22 mouse cellular contexts compared by ENCODE assay signal in genomic region chr9:116018586-116018985, GRCm38 (mm10).
"Had no signal": no experiment of that assay in that cellular context is flagged by ENCODE, and none has a peak within 500 bp of the region (broad histone marks: within the 10 kb centered on the region; RNA-seq: fewer than 3 reads in every experiment).

No protein-coding gene starts in this region.

- H3K4me3 ChIP-seq: heart, adult 2 months; hindbrain, embryonic 10.5 days; hindbrain, embryonic 12.5 days; layer of hippocampus, adult 2 months; left cerebral cortex, adult 2 months; limb, embryonic 10.5 days; limb, embryonic 12.5 days had no signal

- H3K9me3 ChIP-seq: hindbrain, embryonic 10.5 days; hindbrain, embryonic 12.5 days; limb, embryonic 10.5 days; limb, embryonic 12.5 days had no signal

- H3K36me3 ChIP-seq: hindbrain, embryonic 10.5 days; hindbrain, embryonic 12.5 days; limb, embryonic 10.5 days; limb, embryonic 12.5 days had no signal

- DNase-seq: gastrocnemius, postnatal 25 days; heart, adult 2 months; heart, postnatal 10 days; heart, postnatal 4 days; kidney, adult 11 months; kidney, adult 2 months; kidney, adult 9 months; kidney, postnatal 10 days; kidney, postnatal 25 days; kidney, postnatal 4 days; liver had no signal

- H3K27ac ChIP-seq: heart, adult 2 months; hindbrain, embryonic 10.5 days; hindbrain, embryonic 12.5 days; hindbrain, embryonic 14.5 days; hindbrain, postnatal 0 days; layer of hippocampus, adult 2 months; left cerebral cortex, adult 2 months; limb, embryonic 10.5 days; limb, embryonic 12.5 days had no signal

- H3K9ac ChIP-seq: hindbrain, embryonic 12.5 days; hindbrain, embryonic 14.5 days; limb, embryonic 12.5 days had no signal

- ATAC-seq: hindbrain, postnatal 0 days; intestine, embryonic 16.5 days had no signal

- H3K4me1 ChIP-seq: hindbrain, embryonic 10.5 days; hindbrain, embryonic 12.5 days had no signal

- H3K4me2 ChIP-seq: heart, embryonic 11.5 days; hindbrain, embryonic 12.5 days; hindbrain, embryonic 14.5 days; limb, embryonic 12.5 days; liver, embryonic 11.5 days had no signal

- H3K27me3 ChIP-seq: hindbrain, embryonic 12.5 days; limb, embryonic 12.5 days had no signal
